Mouse (Mus musculus) kidney, adult 18-20 months (tissue): Measurements from ENCODE around the gene Tmem181a.
"Not testable (repeated sequence)": the region's sequence is repeated elsewhere in the genome, so short reads cannot be mapped to it uniquely, and the experiment has no call there.

Experiments used
- DNase-seq: peaks from one replicate; pipeline ENCODE4 v3.0.0; 2021

Gene Tmem181a

GRCm38 (mm10) chr17:6306503-6306902, 49.8 kb downstream of the Tmem181a start:
- not testable (repeated sequence) for DNase-seq

- DNase-seq, result not testable (repeated sequence)
These were observed 55.1 kb downstream of the Tmem181a start for GRCm38 (mm10) chr17:6311716-6312115.

GRCm38 (mm10) chr17:6312755-6313154, 56.1 kb downstream of the Tmem181a start:
- not testable (repeated sequence) for DNase-seq

- DNase-seq, result not testable (repeated sequence)
These were observed 57.8 kb downstream of the Tmem181a start for GRCm38 (mm10) chr17:6314493-6314892.

GRCm38 (mm10) chr17:6315706-6316105, 59.0 kb downstream of the Tmem181a start:
- not testable (repeated sequence) for DNase-seq

- DNase-seq, result peak; percentile 50
These were observed 59.9 kb downstream of the Tmem181a start for GRCm38 (mm10) chr17:6316379-6317126.

- peak; percentile 98 for DNase-seq
These were observed 60.8 kb downstream of the Tmem181a start, which contains the start of gene Dynlt1a for GRCm38 (mm10) chr17:6317339-6317985. Dynlt1a (minus strand) TSS chr17:6317500.

GRCm38 (mm10) chr17:6321081-6321777, 64.6 kb downstream of the Tmem181a start:
- not testable (repeated sequence) for DNase-seq

GRCm38 (mm10) chr17:6321778-6322101, 65.1 kb downstream of the Tmem181a start:
- DNase-seq, result not testable (repeated sequence)

- DNase-seq, result peak; percentile 25
These were observed 68.4 kb downstream of the Tmem181a start for GRCm38 (mm10) chr17:6325021-6325420.

GRCm38 (mm10) chr17:6325543-6325942, 68.9 kb downstream of the Tmem181a start:
- DNase-seq, result peak; percentile 16

GRCm38 (mm10) chr17:6327554-6327953, 70.9 kb downstream of the Tmem181a start:
- DNase-seq, result not testable (repeated sequence)

- DNase-seq, result not testable (repeated sequence)
These were observed 72.3 kb downstream of the Tmem181a start for GRCm38 (mm10) chr17:6328997-6329396.

GRCm38 (mm10) chr17:6342606-6343294, 86.1 kb downstream of the Tmem181a start:
- not testable (repeated sequence) for DNase-seq

GRCm38 (mm10) chr17:6355256-6355655, 98.6 kb downstream of the Tmem181a start:
- DNase-seq, result not testable (repeated sequence)
